Mouse (Mus musculus) liver, adult 2 months (tissue): Measurements from ENCODE around the gene D430041D05Rik.

Experiments
- CTCF ChIP-seq: fragments of 200-500 bp; IDR thresholded peaks from 2 replicates; pipeline ENCODE4 v1.5.1; 2011; ENCODE audit warnings: low read depth, low read length, control low read depth
- POLR2A ChIP-seq: fragments of 200-500 bp; IDR thresholded peaks from 2 replicates; pipeline ENCODE4 v1.6.1; 2011; ENCODE audit warnings: low read length, control low read depth; ENCODE audit not compliant: insufficient read depth; ENCODE audit errors: extremely low read depth

GRCm38 (mm10) chr2:104379304-104379703 is 31.5 kb downstream of the D430041D05Rik start:
- TF ChIP-seq CTCF: no peak
- TF ChIP-seq POLR2A: no peak
